Mouse (Mus musculus) lung, embryonic 16.5 days (tissue): Measurements from ENCODE around the gene Zfp467. TPM values are rescaled to one million over a fixed set of nuclear protein-coding genes. Genes with fewer than 3 reads are reported as not detected.
A peak's percentile ranks its signal among the peaks of the same experiment; 100 is the strongest.

Experiments used
- ATAC-seq: fragments of 200-750 bp; cut with Nextera tagmentation; 2 replicates; pipeline ENCODE4 v1.8.0; 2017; ENCODE audit warnings: low read depth, mild to moderate bottlenecking, moderate library complexity
- H3K27ac ChIP-seq: fragments of 300-500 bp; sonication (generic); 2 replicates; pipeline ENCODE4 v1.5.1; 2014; ENCODE audit warnings: mild to moderate bottlenecking, control low read depth, low read length
- H3K27me3 ChIP-seq: fragments of 300-500 bp; sonication (generic); 2 replicates; pipeline ENCODE4 v1.6.1; 2014; ENCODE audit warnings: low read depth, low read length, mixed read lengths; ENCODE audit not compliant: control insufficient read depth, insufficient read depth
- H3K36me3 ChIP-seq: fragments of 300-500 bp; sonication (generic); 2 replicates; pipeline ENCODE4 v1.6.1; 2014; ENCODE audit warnings: low read length; ENCODE audit not compliant: control insufficient read depth, insufficient read depth
- H3K4me1 ChIP-seq: fragments of 300-500 bp; sonication (generic); replicated peaks from 2 replicates; pipeline ENCODE4 v1.6.1; 2014; ENCODE audit warnings: low read length, mixed read lengths; ENCODE audit not compliant: control insufficient read depth, insufficient read depth
- H3K4me2 ChIP-seq: fragments of 300-500 bp; sonication (generic); 2 replicates; pipeline ENCODE4 v1.6.1; 2014; ENCODE audit warnings: low read depth, low read length, control low read depth
- H3K4me3 ChIP-seq: fragments of 300-500 bp; sonication (generic); 2 replicates; pipeline ENCODE4 v1.5.1; 2014; ENCODE audit warnings: mild to moderate bottlenecking, low read length, control low read depth
- H3K9ac ChIP-seq: fragments of 300-500 bp; sonication (generic); 2 replicates; pipeline ENCODE4 v1.6.1; 2014; ENCODE audit warnings: low read length, control low read depth
- H3K9me3 ChIP-seq: fragments of 300-500 bp; sonication (generic); 2 replicates; pipeline ENCODE4 v1.6.1; 2016; ENCODE audit warnings: low read length; ENCODE audit not compliant: control insufficient read depth
- WGBS: fragments of 180-500 bp; shearing (Covaris S2); extraction: QIAGEN DNeasy Blood & Tissue Kit; methylation state at CpG from one replicate; pipeline ENCODE4 v1.1.7; 2014; 5-methylcytosine and 5-hydroxymethylcytosine counted together
- polyA plus RNA-seq: library from polyadenylated mRNA; unstranded; fragments of >200 nt; fragmentation: Nextera tagmentation; extraction: Ambion mirVana; gene quantifications from 2 replicates; pipeline ENCODE4 v1.2.1, GENCODE M21; 2015

The Zfp467 gene
- polyA plus RNA-seq, 1 experiment from 2014 or later: 21.0 TPM

GRCm38 (mm10) chr6:48434651-48435050, 11.0 kb downstream of the Zfp467 start:
- no peaks in the 10 kb centered on the region; the same call in 1 of the 2 replicates for H3K9me3 ChIP-seq
- no peak overlapping the region for H3K27ac ChIP-seq
- H3K4me2 ChIP-seq: no peak overlapping the region
- no peaks in the 10 kb centered on the region for H3K27me3 ChIP-seq
- no peak for ATAC-seq
- no peak overlapping the region for H3K9ac ChIP-seq
- H3K36me3 ChIP-seq: peaks cover 23% of the 10 kb centered on the region
- 50% methylated on average over 6 of the region's 6 CpGs for WGBS
- peaks cover 37% of the 10 kb centered on the region for H3K4me1 ChIP-seq
- no peak overlapping the region for H3K4me3 ChIP-seq

GRCm38 (mm10) chr6:48432893-48433816, 12.5 kb downstream of the Zfp467 start:
- Histone ChIP-seq H3K27me3 (no peaks in the 10 kb centered on the region), H3K36me3 (peaks cover 12% of the 10 kb centered on the region), H3K9me3 (no peaks in the 10 kb centered on the region), H3K9ac (no peak overlapping the region), H3K4me2 (peak overlapping the region; percentile 31; the same call in 1 of the 2 replicates), H3K27ac (peak overlapping the region; percentile 55), H3K4me1 (peaks cover 35% of the 10 kb centered on the region), H3K4me3 (no peak overlapping the region)
- peak; percentile 63 for ATAC-seq
- 23% methylated on average over 12 of the region's 12 CpGs for WGBS

GRCm38 (mm10) chr6:48430748-48431147, 14.9 kb downstream of the Zfp467 start:
- Histone ChIP-seq H3K36me3 (no peaks in the 10 kb centered on the region), H3K27me3 (no peaks in the 10 kb centered on the region), H3K4me1 (peaks cover 29% of the 10 kb centered on the region), H3K9ac (no peak overlapping the region), H3K27ac (no peak overlapping the region), H3K4me3 (no peak overlapping the region), H3K9me3 (no peaks in the 10 kb centered on the region), H3K4me2 (no peak overlapping the region)
- 61% methylated on average over 5 of the region's 5 CpGs for WGBS
- ATAC-seq: no peak

GRCm38 (mm10) chr6:48428769-48429557, 16.7 kb downstream of the Zfp467 start:
- Histone ChIP-seq H3K4me3 (no peak overlapping the region), H3K4me2 (no peak overlapping the region), H3K9me3 (no peaks in the 10 kb centered on the region), H3K27me3 (no peaks in the 10 kb centered on the region), H3K9ac (no peak overlapping the region), H3K27ac (no peak overlapping the region), H3K4me1 (peaks cover 14% of the 10 kb centered on the region), H3K36me3 (no peaks in the 10 kb centered on the region)
- no peak for ATAC-seq
- 63% methylated on average over 4 of the region's 4 CpGs for WGBS

- 68% methylated on average over 5 of the region's 5 CpGs for WGBS
- no peaks in the 10 kb centered on the region for H3K36me3 ChIP-seq
Observed at GRCm38 (mm10) chr6:48426956-48427355, 18.7 kb downstream of the Zfp467 start.

GRCm38 (mm10) chr6:48424074-48424473, 21.6 kb downstream of the Zfp467 start:
- ATAC-seq: no peak
- 51% methylated on average over 5 of the region's 5 CpGs for WGBS

More at GRCm38 (mm10) chr6:48426956-48427355, 18.7 kb downstream of the Zfp467 start:
- H3K4me3 ChIP-seq: no peak overlapping the region
- H3K9me3 ChIP-seq: no peaks in the 10 kb centered on the region
- no peaks in the 10 kb centered on the region for H3K27me3 ChIP-seq
- no peak overlapping the region for H3K4me2 ChIP-seq
- no peak overlapping the region for H3K27ac ChIP-seq
- no peaks in the 10 kb centered on the region for H3K4me1 ChIP-seq
- no peak overlapping the region for H3K9ac ChIP-seq
- no peak for ATAC-seq

GRCm38 (mm10) chr6:48423336-48423735, 22.3 kb downstream of the Zfp467 start:
- H3K9me3 ChIP-seq: no peaks in the 10 kb centered on the region
- H3K27me3 ChIP-seq: no peaks in the 10 kb centered on the region
- H3K4me3 ChIP-seq: no peak overlapping the region
- 0 out of 2 replicates have a peak, but pooled peaks cover 3% of the 10 kb centered on the region for H3K4me1 ChIP-seq
- no peak for ATAC-seq
- H3K4me2 ChIP-seq: no peak overlapping the region
- no peak overlapping the region for H3K27ac ChIP-seq
- WGBS: 76% methylated on average over 3 of the region's 3 CpGs
- H3K9ac ChIP-seq: no peak overlapping the region
- no peaks in the 10 kb centered on the region for H3K36me3 ChIP-seq

More at GRCm38 (mm10) chr6:48424074-48424473, 21.6 kb downstream of the Zfp467 start:
- Histone ChIP-seq H3K36me3 (no peaks in the 10 kb centered on the region), H3K4me1 (0 out of 2 replicates have a peak, but pooled peaks cover 3% of the 10 kb centered on the region), H3K9ac (no peak overlapping the region), H3K27me3 (no peaks in the 10 kb centered on the region), H3K4me2 (no peak overlapping the region), H3K4me3 (no peak overlapping the region), H3K27ac (no peak overlapping the region), H3K9me3 (no peaks in the 10 kb centered on the region)

- Histone ChIP-seq H3K36me3 (peaks cover 12% of the 10 kb centered on the region), H3K9ac (no peak overlapping the region), H3K4me2 (no peak overlapping the region), H3K4me3 (no peak overlapping the region), H3K27me3 (no peaks in the 10 kb centered on the region), H3K4me1 (0 out of 2 replicates have a peak, but pooled peaks cover 3% of the 10 kb centered on the region), H3K9me3 (no peaks in the 10 kb centered on the region), H3K27ac (no peak overlapping the region; the same call in 1 of the 2 replicates)
- ATAC-seq: 0 out of 2 replicates have a peak, but pooled peaks have one; percentile 47
- WGBS: 12% methylated on average over 2 of the region's 2 CpGs
Observed at GRCm38 (mm10) chr6:48420647-48421046, 25.0 kb downstream of the Zfp467 start.

- Histone ChIP-seq H3K9me3 (no peaks in the 10 kb centered on the region), H3K27ac (no peak overlapping the region), H3K4me1 (0 out of 2 replicates have a peak, but pooled peaks cover 3% of the 10 kb centered on the region), H3K27me3 (no peaks in the 10 kb centered on the region), H3K4me3 (no peak overlapping the region), H3K36me3 (peaks cover 37% of the 10 kb centered on the region), H3K4me2 (no peak overlapping the region), H3K9ac (no peak overlapping the region)
- WGBS: 84% methylated on average over 2 of the region's 2 CpGs
- ATAC-seq: no peak
Observed at GRCm38 (mm10) chr6:48416486-48416885, 29.1 kb downstream of the Zfp467 start.
